Mouse (Mus musculus) midbrain, embryonic 14.5 days (tissue): ENCODE data around the gene Arl2bp. TPM values are rescaled to one million over a fixed set of nuclear protein-coding genes. Genes with fewer than 3 reads are reported as not detected.

Experiments used
- ATAC-seq: fragments of 200-750 bp; cut with Nextera tagmentation; 2 replicates; pipeline ENCODE4 v1.8.0; 2017; ENCODE audit warnings: moderate number of reproducible peaks, moderate library complexity; ENCODE audit not compliant: low FRiP score, low TSS enrichment
- DNase-seq: peaks from one replicate; pipeline ENCODE4 v3.0.0-alpha.2; 2015
- H3K27ac ChIP-seq: fragments of 300-500 bp; sonication (generic); replicated peaks from 2 replicates; pipeline ENCODE4 v1.5.1; 2014; ENCODE audit warnings: mild to moderate bottlenecking, low read depth, low read length, moderate library complexity
- H3K27me3 ChIP-seq: fragments of 300-500 bp; sonication (generic); 2 replicates; pipeline ENCODE4 v1.6.1; 2014; ENCODE audit warnings: low read length, control low read depth, mixed read lengths; ENCODE audit not compliant: control insufficient read depth, insufficient read depth
- H3K36me3 ChIP-seq: fragments of 300-500 bp; sonication (generic); 2 replicates; pipeline ENCODE4 v1.6.1; 2014; ENCODE audit warnings: low read length, control low read depth; ENCODE audit not compliant: control insufficient read depth, insufficient read depth
- H3K4me1 ChIP-seq: fragments of 300-500 bp; sonication (generic); 2 replicates; pipeline ENCODE4 v1.6.1; 2014; ENCODE audit warnings: mild to moderate bottlenecking, antibody characterized with exemption, low read length, control low read depth; ENCODE audit not compliant: control insufficient read depth, insufficient read depth
- H3K4me2 ChIP-seq: fragments of 300-500 bp; sonication (generic); 2 replicates; pipeline ENCODE4 v1.6.1; 2014; ENCODE audit warnings: mild to moderate bottlenecking, low read length, moderate library complexity
- H3K4me3 ChIP-seq: fragments of 300-500 bp; sonication (generic); replicated peaks from 2 replicates; pipeline ENCODE4 v1.5.1; 2014; ENCODE audit warnings: low read depth, low read length
- H3K9ac ChIP-seq: fragments of 300-500 bp; sonication (generic); replicated peaks from 2 replicates; pipeline ENCODE4 v1.6.1; 2014; ENCODE audit warnings: mild to moderate bottlenecking, low read length, moderate library complexity
- H3K9me3 ChIP-seq: fragments of 300-500 bp; sonication (generic); 2 replicates; pipeline ENCODE4 v1.6.1; 2016; ENCODE audit warnings: low read length, control low read depth, mixed read lengths; ENCODE audit not compliant: control insufficient read depth
- WGBS: fragments of 180-500 bp; shearing (Covaris S2); extraction: QIAGEN DNeasy Blood & Tissue Kit; methylation state at CpG from one replicate; pipeline ENCODE4 v1.1.7; 2014; 5-methylcytosine and 5-hydroxymethylcytosine counted together
- polyA plus RNA-seq: library from polyadenylated mRNA; unstranded; fragments of >200 nt; fragmentation: Nextera tagmentation; extraction: Ambion mirVana; gene quantifications from 2 replicates; pipeline ENCODE4 v1.2.1, GENCODE M21; 2014

Gene Arl2bp
- polyA plus RNA-seq, 1 experiment from 2014 or later: 99.4 TPM

GRCm38 (mm10) chr8:94710336-94710735, 43.9 kb downstream of the Arl2bp start:
- no peaks in the 10 kb centered on the region for H3K36me3 ChIP-seq
- no peak overlapping the region for H3K4me3 ChIP-seq
- no peaks in the 10 kb centered on the region for H3K9me3 ChIP-seq
- ATAC-seq: no peak
- DNase-seq: no peak
- H3K27me3 ChIP-seq: no peaks in the 10 kb centered on the region
- H3K9ac ChIP-seq: no peak overlapping the region
- no peak overlapping the region for H3K27ac ChIP-seq
- H3K4me2 ChIP-seq: no peak overlapping the region
- H3K4me1 ChIP-seq: no peaks in the 10 kb centered on the region
- 58% methylated on average over 8 of the region's 8 CpGs for WGBS

DNA sequence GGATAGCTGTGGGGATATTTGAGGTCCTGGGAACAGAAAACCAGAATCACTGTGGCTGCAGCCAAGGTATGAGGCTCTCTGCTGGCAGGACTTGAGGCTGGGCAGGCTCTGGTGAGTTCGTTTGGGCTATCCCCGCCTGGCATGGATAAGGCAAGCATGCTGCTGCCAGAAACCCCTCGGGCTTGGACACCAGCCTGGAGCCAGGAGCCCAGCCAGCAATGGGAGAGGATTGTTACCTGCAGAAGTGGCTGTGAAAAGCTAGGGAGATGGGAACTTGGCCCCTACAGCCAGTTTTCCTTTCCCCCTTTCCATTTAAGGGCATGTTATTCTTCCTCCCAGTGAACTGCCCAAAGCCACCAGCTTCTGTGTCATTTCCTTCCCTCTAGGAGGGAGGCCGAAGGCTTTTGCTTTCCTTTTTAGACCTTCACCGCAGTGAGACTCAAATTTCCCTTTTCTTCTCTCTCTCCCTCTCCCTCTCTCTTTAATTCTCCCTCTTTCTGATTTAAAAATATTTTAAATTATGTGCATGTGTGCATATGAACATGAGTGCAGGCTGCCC, 44.8 kb downstream of the Arl2bp start:
- H3K9ac ChIP-seq: no peak overlapping the region
- no peaks in the 10 kb centered on the region for H3K36me3 ChIP-seq
- DNase-seq: no peak
- H3K4me2 ChIP-seq: no peak overlapping the region
- no peaks in the 10 kb centered on the region for H3K9me3 ChIP-seq
- no peak overlapping the region for H3K27ac ChIP-seq
- H3K27me3 ChIP-seq: no peaks in the 10 kb centered on the region
- H3K4me1 ChIP-seq: no peaks in the 10 kb centered on the region
- ATAC-seq: no peak
- WGBS: 72% methylated on average over 5 of the region's 5 CpGs
- H3K4me3 ChIP-seq: no peak overlapping the region

DNA sequence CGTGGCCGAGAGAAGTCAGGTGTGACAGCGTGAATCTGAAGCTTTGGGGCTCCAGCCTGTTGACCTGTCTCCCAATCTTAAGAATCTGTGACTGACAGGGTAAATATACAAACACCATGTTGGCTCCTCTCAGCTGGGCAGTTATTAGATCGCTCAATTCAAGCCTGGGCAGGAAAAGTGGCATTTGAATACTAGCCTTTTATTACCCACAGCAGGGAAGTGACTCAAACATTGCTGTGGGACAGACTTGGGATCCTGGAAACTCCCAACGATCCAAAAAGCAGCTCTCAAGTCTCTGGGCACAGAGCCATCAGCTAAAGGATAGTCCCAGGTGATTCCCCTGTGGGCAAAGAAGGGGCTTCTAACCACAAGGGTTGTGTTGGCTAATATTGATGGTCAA, 48.2 kb downstream of the Arl2bp start:
- Histone ChIP-seq H3K4me3 (no peak overlapping the region), H3K27me3 (no peaks in the 10 kb centered on the region), H3K4me2 (no peak overlapping the region), H3K4me1 (no peaks in the 10 kb centered on the region), H3K9me3 (no peaks in the 10 kb centered on the region), H3K27ac (no peak overlapping the region), H3K9ac (no peak overlapping the region), H3K36me3 (no peaks in the 10 kb centered on the region)
- ATAC-seq (no peak), DNase-seq (no peak)
- 18% methylated on average over 5 of the region's 5 CpGs for WGBS

DNA sequence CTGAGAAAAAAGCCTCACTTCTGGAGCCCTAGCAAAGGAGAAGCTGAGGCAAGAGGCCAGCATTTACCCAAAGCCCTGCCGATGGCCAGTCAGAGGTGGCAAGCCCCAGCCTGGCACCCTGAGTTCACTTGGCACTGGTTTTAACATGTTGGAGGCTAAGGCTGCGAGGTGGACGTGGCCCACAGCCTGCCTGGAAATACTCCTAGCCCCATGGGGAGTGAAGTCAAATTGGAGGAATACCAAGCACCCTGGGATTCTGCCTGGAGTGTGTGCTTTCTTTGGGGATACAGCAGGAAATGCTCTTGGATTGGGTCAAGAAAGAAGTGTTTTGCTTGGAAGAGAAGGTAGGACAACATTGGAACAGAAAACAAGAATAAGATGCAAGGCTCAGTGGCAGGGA, 49.5 kb downstream of the Arl2bp start:
- Histone ChIP-seq H3K4me3 (no peak overlapping the region), H3K9ac (no peak overlapping the region), H3K27ac (no peak overlapping the region), H3K4me1 (no peaks in the 10 kb centered on the region), H3K27me3 (no peaks in the 10 kb centered on the region), H3K4me2 (no peak overlapping the region), H3K9me3 (no peaks in the 10 kb centered on the region), H3K36me3 (no peaks in the 10 kb centered on the region)
- ATAC-seq (no peak), DNase-seq (no peak)
- WGBS: 89% methylated on average over 3 of the region's 3 CpGs

- Histone ChIP-seq H3K4me1 (no peaks in the 10 kb centered on the region), H3K27me3 (no peaks in the 10 kb centered on the region), H3K9ac (no peak overlapping the region), H3K36me3 (no peaks in the 10 kb centered on the region), H3K27ac (no peak overlapping the region), H3K9me3 (no peaks in the 10 kb centered on the region), H3K4me2 (no peak overlapping the region), H3K4me3 (no peak overlapping the region)
- DNase-seq: no peak
- ATAC-seq: no peak
- WGBS: 98% methylated on average over 1 of the region's 1 CpGs
Measured at GRCm38 (mm10) chr8:94716841-94717240, 50.4 kb downstream of the Arl2bp start.

Other genes starting within 250 kb of the Arl2bp start
- 0.32 and 1.2 TPM in 2 replicates for gene Nlrc5, start 232.2 kb upstream of the Arl2bp start, polyA plus RNA-seq
- 11.5 and 14.1 TPM in 2 replicates for gene Cpne2, start 133.6 kb upstream of the Arl2bp start, polyA plus RNA-seq
- 46.1 and 54.4 TPM in 2 replicates for gene Rspry1, start 64.7 kb upstream of the Arl2bp start, polyA plus RNA-seq
- gene Fam192a, start 64.6 kb upstream of the Arl2bp start, polyA plus RNA-seq: 71.9 and 91.9 TPM in 2 replicates
- gene Pllp, start 29.7 kb downstream of the Arl2bp start, polyA plus RNA-seq: 0.82 and 1.3 TPM in 2 replicates
- 0.67 TPM in 1 of 2 replicates, not detected in the other for gene Ccl22, start 79.0 kb downstream of the Arl2bp start, polyA plus RNA-seq
- gene Cx3cl1, start 105.4 kb downstream of the Arl2bp start, polyA plus RNA-seq: 19.1 and 21.8 TPM in 2 replicates
- gene Ccl17, start 143.9 kb downstream of the Arl2bp start, polyA plus RNA-seq: 0.81 TPM in 1 of 2 replicates, not detected in the other
- gene Coq9, start 171.7 kb downstream of the Arl2bp start, polyA plus RNA-seq: 54.9 and 56.0 TPM in 2 replicates
- gene Ciapin1, start 171.8 kb downstream of the Arl2bp start, polyA plus RNA-seq: 166 and 200 TPM in 2 replicates
- 117 and 127 TPM in 2 replicates for gene Polr2c, start 190.8 kb downstream of the Arl2bp start, polyA plus RNA-seq
- gene Dok4, start 209.7 kb downstream of the Arl2bp start, polyA plus RNA-seq: 65.0 and 77.9 TPM in 2 replicates